In genomic region chr15:101221298-101222104, GRCm38 (mm10) we compare ENCODE assay signal across 7 mouse cellular contexts. TPM values are rescaled to one million over a fixed set of nuclear protein-coding genes. Genes with fewer than 3 reads are reported as not detected.
DNase-seq lines count a peak whose midpoint lies in the region; ATAC-seq lines count a peak whose summit lies in the region.

No protein-coding gene starts in this region.

- no peaks in the 10 kb centered on the region for H3K36me3 ChIP-seq in embryonic facial prominence, embryonic 12.5 days
- H3K36me3 ChIP-seq in kidney, embryonic 14.5 days (ENCODE audit: control insufficient read depth, insufficient read depth, low read length): no peaks in the 10 kb centered on the region
- H3K36me3 ChIP-seq in limb, embryonic 13.5 days: no peaks in the 10 kb centered on the region
- H3K36me3 ChIP-seq in midbrain, embryonic 15.5 days (replicated peaks): no peaks in the 10 kb centered on the region
- no peaks in the 10 kb centered on the region for H3K36me3 ChIP-seq in stomach, embryonic 14.5 days (ENCODE audit: control insufficient read depth, insufficient read depth, low read length)

- peak overlapping the region; percentile 14; the same call in 1 of the 2 replicates for H3K4me3 ChIP-seq in embryonic facial prominence, embryonic 12.5 days
- peak overlapping the region; percentile 16 for H3K4me3 ChIP-seq in kidney, embryonic 14.5 days (ENCODE audit: low read length)
- peak overlapping the region; percentile 29 for H3K4me3 ChIP-seq in limb, embryonic 13.5 days
- H3K4me3 ChIP-seq in midbrain, embryonic 15.5 days: no peak overlapping the region
- H3K4me3 ChIP-seq in stomach, embryonic 14.5 days (ENCODE audit: low read depth, low read length): peak overlapping the region; percentile 22

- H3K9me3 ChIP-seq in embryonic facial prominence, embryonic 12.5 days: no peaks in the 10 kb centered on the region
- no peaks in the 10 kb centered on the region for H3K9me3 ChIP-seq in kidney, embryonic 14.5 days (ENCODE audit: control insufficient read depth, low read length)
- no peaks in the 10 kb centered on the region for H3K9me3 ChIP-seq in limb, embryonic 13.5 days
- no peaks in the 10 kb centered on the region for H3K9me3 ChIP-seq in midbrain, embryonic 15.5 days
- H3K9me3 ChIP-seq in stomach, embryonic 14.5 days (ENCODE audit: control insufficient read depth, low read depth, low read length): no peaks in the 10 kb centered on the region

- peak overlapping the region; percentile 86 for H3K27ac ChIP-seq in embryonic facial prominence, embryonic 12.5 days
- H3K27ac ChIP-seq in kidney, embryonic 14.5 days (ENCODE audit: low read depth, low read length): no peak overlapping the region; the same call in 1 of the 2 replicates
- H3K27ac ChIP-seq in limb, embryonic 13.5 days: peak overlapping the region; percentile 81
- H3K27ac ChIP-seq in midbrain, embryonic 15.5 days: no peak overlapping the region
- peak overlapping the region; percentile 66; the same call in 1 of the 2 replicates for H3K27ac ChIP-seq in stomach, embryonic 14.5 days (ENCODE audit: low read length)

- 1% methylated on average over 14 of the region's 14 CpGs for WGBS in embryonic facial prominence, embryonic 12.5 days
- 2% methylated on average over 14 of the region's 14 CpGs for WGBS in kidney, embryonic 14.5 days
- under 1% methylated on average over 14 of the region's 14 CpGs for WGBS in limb, embryonic 13.5 days
- WGBS in midbrain, embryonic 15.5 days: 3% methylated on average over 14 of the region's 14 CpGs
- WGBS in stomach, embryonic 14.5 days: 2% methylated on average over 14 of the region's 14 CpGs

- peak overlapping the region; percentile 44 for H3K4me2 ChIP-seq in embryonic facial prominence, embryonic 12.5 days (replicated peaks)
- H3K4me2 ChIP-seq in kidney, embryonic 14.5 days (replicated peaks; ENCODE audit: low read depth, low read length): peak overlapping the region; percentile 47
- H3K4me2 ChIP-seq in limb, embryonic 13.5 days (replicated peaks): peak overlapping the region; percentile 86
- peak overlapping the region; percentile 14; the same call in 1 of the 2 replicates for H3K4me2 ChIP-seq in midbrain, embryonic 15.5 days
- peak overlapping the region; percentile 35 for H3K4me2 ChIP-seq in stomach, embryonic 14.5 days (replicated peaks; ENCODE audit: low read depth, low read length)

- peak overlapping the region; percentile 15 for H3K9ac ChIP-seq in embryonic facial prominence, embryonic 12.5 days
- 0 out of 2 replicates have a peak overlapping the region, but pooled peaks have one; percentile 20 for H3K9ac ChIP-seq in kidney, embryonic 14.5 days (ENCODE audit: low read depth, low read length)
- peak overlapping the region; percentile 14; the same call in 1 of the 2 replicates for H3K9ac ChIP-seq in limb, embryonic 13.5 days
- H3K9ac ChIP-seq in midbrain, embryonic 15.5 days: no peak overlapping the region
- H3K9ac ChIP-seq in stomach, embryonic 14.5 days (replicated peaks; ENCODE audit: low read depth, low read length): peak overlapping the region; percentile 1; the same call in 1 of the 2 replicates

- H3K4me1 ChIP-seq in embryonic facial prominence, embryonic 12.5 days: peaks cover 43% of the 10 kb centered on the region
- peaks cover 33% of the 10 kb centered on the region for H3K4me1 ChIP-seq in kidney, embryonic 14.5 days (ENCODE audit: control insufficient read depth, insufficient read depth, low read length)
- H3K4me1 ChIP-seq in limb, embryonic 13.5 days: peaks cover 54% of the 10 kb centered on the region
- peaks cover 33% of the 10 kb centered on the region for H3K4me1 ChIP-seq in midbrain, embryonic 15.5 days
- H3K4me1 ChIP-seq in stomach, embryonic 14.5 days (ENCODE audit: control insufficient read depth, insufficient read depth, low read length): peaks cover 40% of the 10 kb centered on the region

- no peaks in the 10 kb centered on the region for H3K27me3 ChIP-seq in embryonic facial prominence, embryonic 12.5 days
- peaks cover 18% of the 10 kb centered on the region for H3K27me3 ChIP-seq in kidney, embryonic 14.5 days (ENCODE audit: control insufficient read depth, insufficient read depth, low read length)
- H3K27me3 ChIP-seq in limb, embryonic 13.5 days: no peaks in the 10 kb centered on the region
- no peaks in the 10 kb centered on the region; the same call in 1 of the 2 replicates for H3K27me3 ChIP-seq in midbrain, embryonic 15.5 days (replicated peaks)
- no peaks in the 10 kb centered on the region for H3K27me3 ChIP-seq in stomach, embryonic 14.5 days (ENCODE audit: control insufficient read depth, insufficient read depth, low read length)

- DNase-seq in adrenal gland, adult 8-10 months: peak; percentile 83
- peak; percentile 88 for DNase-seq in heart, adult 8-10 months (ENCODE audit: low spot score)

- ATAC-seq in embryonic facial prominence, embryonic 12.5 days (ENCODE audit: insufficient number of reproducible peaks, insufficient read depth, low FRiP score, low TSS enrichment): peak; percentile 41; the same call in 1 of the 2 replicates
- peak; percentile 59 for ATAC-seq in kidney, embryonic 14.5 days (ENCODE audit: low FRiP score, low TSS enrichment)
- peak; percentile 67 for ATAC-seq in limb, embryonic 13.5 days (ENCODE audit: low FRiP score, low read depth)
- no peak for ATAC-seq in midbrain, embryonic 15.5 days (replicated peaks)
- ATAC-seq in stomach, embryonic 14.5 days (ENCODE audit: insufficient number of reproducible peaks, insufficient read depth, low FRiP score, low read depth): peak; percentile 64

RNA-seq across cellular contexts. Expression of gene Grasp, which starts 2.5 kb away (rescaled TPM):
- total RNA-seq in adrenal gland, adult 8-10 months (2022): 10 to 100 TPM in 3 of 4 experiments, 1 to 10 TPM in 1; 8.8 to 19.6 (median 17.1) TPM
- 9.5 and 10.7 TPM in 2 replicates for polyA plus RNA-seq in embryonic facial prominence, embryonic 12.5 days (2016; fragmentation: Nextera tagmentation; extraction: Ambion mirVana)
- 10 to 100 TPM in 1 of 4 experiments, 1 to 10 TPM in 3; 7.6 to 10.2 (median 9.5) TPM for total RNA-seq in heart, adult 8-10 months (2022)
- 5.0 and 5.7 TPM in 2 replicates for polyA plus RNA-seq in kidney, embryonic 14.5 days (2014; fragmentation: Nextera tagmentation; extraction: Ambion mirVana)
- 5.7 and 6.0 TPM in 2 replicates for polyA plus RNA-seq in limb, embryonic 13.5 days (2015; fragmentation: Nextera tagmentation; extraction: Ambion mirVana)
- 1.3 and 1.9 TPM in 2 replicates for polyA plus RNA-seq in midbrain, embryonic 15.5 days (2015; fragmentation: Nextera tagmentation; extraction: Ambion mirVana)
- polyA plus RNA-seq in stomach, embryonic 14.5 days (2014; fragmentation: Nextera tagmentation; extraction: Ambion mirVana): 6.4 and 7.2 TPM in 2 replicates

RNA-seq across cellular contexts. Expression of gene Nr4a1, which starts 32.6 kb away (rescaled TPM):
- total RNA-seq in adrenal gland, adult 8-10 months (2022): 100 to 1,000 TPM in 2 of 4 experiments, 10 to 100 TPM in 2; 42.9 to 895 (median 124) TPM
- polyA plus RNA-seq in embryonic facial prominence, embryonic 12.5 days (2016; fragmentation: Nextera tagmentation; extraction: Ambion mirVana): 8.2 and 8.7 TPM in 2 replicates
- total RNA-seq in heart, adult 8-10 months (2022): 10 to 100 TPM in 3 of 4 experiments, 1 to 10 TPM in 1; 7.0 to 23.9 (median 12.6) TPM
- 4.5 and 5.0 TPM in 2 replicates for polyA plus RNA-seq in kidney, embryonic 14.5 days (2014; fragmentation: Nextera tagmentation; extraction: Ambion mirVana)
- polyA plus RNA-seq in limb, embryonic 13.5 days (2015; fragmentation: Nextera tagmentation; extraction: Ambion mirVana): 10.0 and 10.3 TPM in 2 replicates
- 4.2 and 4.9 TPM in 2 replicates for polyA plus RNA-seq in midbrain, embryonic 15.5 days (2015; fragmentation: Nextera tagmentation; extraction: Ambion mirVana)
- 10.1 and 12.1 TPM in 2 replicates for polyA plus RNA-seq in stomach, embryonic 14.5 days (2014; fragmentation: Nextera tagmentation; extraction: Ambion mirVana)

RNA-seq across cellular contexts. Expression of gene Acvr1b, which starts 47.6 kb away (rescaled TPM):
- total RNA-seq in adrenal gland, adult 8-10 months (2022): 10 to 100 TPM in 3 of 4 experiments, 1 to 10 TPM in 1; 8.6 to 15.4 (median 12.1) TPM
- 7.5 and 8.2 TPM in 2 replicates for polyA plus RNA-seq in embryonic facial prominence, embryonic 12.5 days (2016; fragmentation: Nextera tagmentation; extraction: Ambion mirVana)
- 10 to 100 TPM; 12.1 to 14.7 (median 13.9) TPM for total RNA-seq in heart, adult 8-10 months (2022)
- 6.0 and 7.2 TPM in 2 replicates for polyA plus RNA-seq in kidney, embryonic 14.5 days (2014; fragmentation: Nextera tagmentation; extraction: Ambion mirVana)
- 6.1 and 7.1 TPM in 2 replicates for polyA plus RNA-seq in limb, embryonic 13.5 days (2015; fragmentation: Nextera tagmentation; extraction: Ambion mirVana)
- polyA plus RNA-seq in midbrain, embryonic 15.5 days (2015; fragmentation: Nextera tagmentation; extraction: Ambion mirVana): 23.3 and 24.9 TPM in 2 replicates
- 11.5 and 14.5 TPM in 2 replicates for polyA plus RNA-seq in stomach, embryonic 14.5 days (2014; fragmentation: Nextera tagmentation; extraction: Ambion mirVana)

Comparison
In these comparisons a context has a peak if more than half of its experiments do, and no peak if none do; other contexts are left out.
1. H3K27ac ChIP-seq: peak in embryonic facial prominence, embryonic 12.5 days (single experiment), limb, embryonic 13.5 days (single experiment) and stomach, embryonic 14.5 days (single experiment); none in kidney, embryonic 14.5 days (single experiment) and midbrain, embryonic 15.5 days (single experiment).
2. H3K4me2 ChIP-seq: peak in every context shown above with its lines; median percentile 86 in limb, embryonic 13.5 days; 47 in kidney, embryonic 14.5 days; 44 in embryonic facial prominence, embryonic 12.5 days; 35 in stomach, embryonic 14.5 days; 14 in midbrain, embryonic 15.5 days.